Mouse (Mus musculus): ENCODE data around the gene Rspry1. TPM values are rescaled to one million over a fixed set of nuclear protein-coding genes. Genes with fewer than 3 reads are reported as not detected.

Rspry1 gene
- polyA plus RNA-seq, 1 experiment = 23.8 TPM

GRCm38 (mm10) chr8:94569419-94569818, 32.3 kb upstream of the Rspry1 start:
- TF ChIP-seq CTCF (IDR thresholded peaks at IDR 0.05; ENCODE audit: low read depth, low read length) (no peak), POLR2A (IDR thresholded peaks at IDR 0.05; ENCODE audit: borderline replicate concordance, low read depth, low read length) (no peak)
- peaks cover 12% of the 10 kb centered on the region for H3K4me1 ChIP-seq (ENCODE audit: control insufficient read depth, insufficient read depth, low read length)
- H3K27ac ChIP-seq (ENCODE audit: insufficient read depth, low read depth, low read length) = no peak overlapping the region
- H3K4me3 ChIP-seq (ENCODE audit: insufficient read depth, low read length) = no peak overlapping the region

GRCm38 (mm10) chr8:94571896-94572295, 29.8 kb upstream of the Rspry1 start:
- peaks cover 9% of the 10 kb centered on the region for H3K4me1 ChIP-seq (ENCODE audit: control insufficient read depth, insufficient read depth, low read length)
- no peak overlapping the region for H3K4me3 ChIP-seq (ENCODE audit: insufficient read depth, low read length)
- TF ChIP-seq POLR2A (IDR thresholded peaks at IDR 0.05; ENCODE audit: borderline replicate concordance, low read depth, low read length) (no peak), CTCF (IDR thresholded peaks at IDR 0.05; ENCODE audit: low read depth, low read length) (no peak)
- H3K27ac ChIP-seq (ENCODE audit: insufficient read depth, low read depth, low read length) = no peak overlapping the region

- TF ChIP-seq CTCF (IDR thresholded peaks at IDR 0.05; ENCODE audit: low read depth, low read length) (no peak), POLR2A (IDR thresholded peaks at IDR 0.05; ENCODE audit: borderline replicate concordance, low read depth, low read length) (no peak)
Measured at GRCm38 (mm10) chr8:94574159-94574907, 27.4 kb upstream of the Rspry1 start.

GRCm38 (mm10) chr8:94575148-94575547, 26.6 kb upstream of the Rspry1 start:
- Histone ChIP-seq H3K4me3 (ENCODE audit: insufficient read depth, low read length) (no peak overlapping the region), H3K27ac (ENCODE audit: insufficient read depth, low read depth, low read length) (no peak overlapping the region), H3K4me1 (ENCODE audit: control insufficient read depth, insufficient read depth, low read length) (no peaks in the 10 kb centered on the region)
- TF ChIP-seq CTCF (IDR thresholded peaks at IDR 0.05; ENCODE audit: low read depth, low read length) (no peak), POLR2A (IDR thresholded peaks at IDR 0.05; ENCODE audit: borderline replicate concordance, low read depth, low read length) (no peak)

More at GRCm38 (mm10) chr8:94574159-94574907, 27.4 kb upstream of the Rspry1 start:
- Histone ChIP-seq H3K4me3 (ENCODE audit: insufficient read depth, low read length) (no peak overlapping the region), H3K27ac (ENCODE audit: insufficient read depth, low read depth, low read length) (no peak overlapping the region), H3K4me1 (ENCODE audit: control insufficient read depth, insufficient read depth, low read length) (peaks cover 6% of the 10 kb centered on the region)

- Histone ChIP-seq H3K4me3 (ENCODE audit: insufficient read depth, low read length) (no peak overlapping the region), H3K4me1 (ENCODE audit: control insufficient read depth, insufficient read depth, low read length) (peaks cover 3% of the 10 kb centered on the region), H3K27ac (ENCODE audit: insufficient read depth, low read depth, low read length) (no peak overlapping the region)
- TF ChIP-seq POLR2A (IDR thresholded peaks at IDR 0.05; ENCODE audit: borderline replicate concordance, low read depth, low read length) = no peak
Measured at GRCm38 (mm10) chr8:94581820-94582483, 19.8 kb upstream of the Rspry1 start.

- Histone ChIP-seq H3K4me1 (ENCODE audit: control insufficient read depth, insufficient read depth, low read length) (peaks cover 3% of the 10 kb centered on the region), H3K27ac (ENCODE audit: insufficient read depth, low read depth, low read length) (no peak overlapping the region), H3K4me3 (ENCODE audit: insufficient read depth, low read length) (no peak overlapping the region)
- TF ChIP-seq CTCF (IDR thresholded peaks at IDR 0.05; ENCODE audit: low read depth, low read length) = no peak
Measured at GRCm38 (mm10) chr8:94582569-94582968, 19.2 kb upstream of the Rspry1 start.

GRCm38 (mm10) chr8:94584238-94584817, 17.4 kb upstream of the Rspry1 start:
- peaks cover 3% of the 10 kb centered on the region for H3K4me1 ChIP-seq (ENCODE audit: control insufficient read depth, insufficient read depth, low read length)
- no peak overlapping the region for H3K4me3 ChIP-seq (ENCODE audit: insufficient read depth, low read length)
- H3K27ac ChIP-seq (ENCODE audit: insufficient read depth, low read depth, low read length) = no peak overlapping the region
- TF ChIP-seq POLR2A (IDR thresholded peaks at IDR 0.05; ENCODE audit: borderline replicate concordance, low read depth, low read length) (no peak), CTCF (IDR thresholded peaks at IDR 0.05; ENCODE audit: low read depth, low read length) (no peak)

- no peaks in the 10 kb centered on the region for H3K4me1 ChIP-seq (ENCODE audit: control insufficient read depth, insufficient read depth, low read length)
- no peak for TF ChIP-seq CTCF (IDR thresholded peaks at IDR 0.05; ENCODE audit: low read depth, low read length)
- TF ChIP-seq POLR2A (IDR thresholded peaks at IDR 0.05; ENCODE audit: borderline replicate concordance, low read depth, low read length) = no peak
- H3K4me3 ChIP-seq (ENCODE audit: insufficient read depth, low read length) = no peak overlapping the region
- no peak overlapping the region for H3K27ac ChIP-seq (ENCODE audit: insufficient read depth, low read depth, low read length)
Measured at GRCm38 (mm10) chr8:94591691-94592090, 10.0 kb upstream of the Rspry1 start.

GRCm38 (mm10) chr8:94594211-94594610, 7.5 kb upstream of the Rspry1 start:
- H3K4me3 ChIP-seq (ENCODE audit: insufficient read depth, low read length) = no peak overlapping the region
- no peak for TF ChIP-seq POLR2A (IDR thresholded peaks at IDR 0.05; ENCODE audit: borderline replicate concordance, low read depth, low read length)
- H3K4me1 ChIP-seq (ENCODE audit: control insufficient read depth, insufficient read depth, low read length) = peaks cover 4% of the 10 kb centered on the region; the same call in 1 of the 2 replicates
- H3K27ac ChIP-seq (ENCODE audit: insufficient read depth, low read depth, low read length) = no peak overlapping the region

GRCm38 (mm10) chr8:94600478-94600877, 1.3 kb upstream of the Rspry1 start:
- Histone ChIP-seq H3K4me3 (ENCODE audit: insufficient read depth, low read length) (peak overlapping the region; percentile 95), H3K27ac (ENCODE audit: insufficient read depth, low read depth, low read length) (no peak overlapping the region), H3K4me1 (ENCODE audit: control insufficient read depth, insufficient read depth, low read length) (peaks cover 4% of the 10 kb centered on the region; the same call in 1 of the 2 replicates)
- no peak for TF ChIP-seq POLR2A (IDR thresholded peaks at IDR 0.05; ENCODE audit: borderline replicate concordance, low read depth, low read length)
- no peak for TF ChIP-seq CTCF (IDR thresholded peaks at IDR 0.05; ENCODE audit: low read depth, low read length)

All from bone marrow macrophage, adult 2 months (primary cell).